Mouse (Mus musculus) inflammation-experienced regulatory T-cells, adult 6 months (primary cell): ENCODE results near the gene Ptprj. TPM values are rescaled to one million over a fixed set of nuclear protein-coding genes. Genes with fewer than 3 reads are reported as not detected.

ENCODE experiments used
- polyA plus RNA-seq, 3 experiments: library from polyadenylated mRNA; unstranded; fragments of 100-300 nt; shearing (Covaris generic); gene quantifications; one replicate each; pipeline ENCODE4 v1.2.1; 2017

The Ptprj gene
- polyA plus RNA-seq, 3 experiments from 2014 or later, result 4.2 to 5.4 (median 4.8) TPM

Other genes with a start within 250 kb of the Ptprj start
- gene Olfr1274-ps, start 182.0 kb downstream of the Ptprj start, polyA plus RNA-seq, result not detected
- 10 to 100 TPM; 26.4 to 31.6 (median 30.5) TPM for gene Nup160, start 96.6 kb upstream of the Ptprj start, polyA plus RNA-seq
- gene Fnbp4, start 164.7 kb upstream of the Ptprj start, polyA plus RNA-seq, result 100 to 1,000 TPM in 2 of 3 experiments, 10 to 100 TPM in 1; 86.5 to 129 (median 113) TPM
- not detected for gene Agbl2, start 202.1 kb upstream of the Ptprj start, polyA plus RNA-seq